Mouse (Mus musculus) olfactory bulb, adult 2 months (tissue): ENCODE results near the gene Tfr2.

ENCODE experiments used
- CTCF ChIP-seq: fragments of 200-500 bp; IDR thresholded peaks from 2 replicates; pipeline ENCODE4 v1.5.1; 2012; ENCODE audit warnings: low read depth, mild to moderate bottlenecking, low read length, moderate library complexity; ENCODE audit not compliant: insufficient read depth
- POLR2A ChIP-seq: fragments of 200-500 bp; IDR thresholded peaks from 2 replicates; pipeline ENCODE4 v1.6.1; 2012; ENCODE audit warnings: mild to moderate bottlenecking, low read depth, low read length, moderate library complexity; ENCODE audit not compliant: insufficient read depth

- no peak for TF ChIP-seq POLR2A
- no peak for TF ChIP-seq CTCF
Observed at GRCm38 (mm10) chr5:137524251-137524515, 45.5 kb upstream of the Tfr2 start.
